Comparison of ENCODE assay signal across 9 mouse cellular contexts in the genomic region with DNA sequence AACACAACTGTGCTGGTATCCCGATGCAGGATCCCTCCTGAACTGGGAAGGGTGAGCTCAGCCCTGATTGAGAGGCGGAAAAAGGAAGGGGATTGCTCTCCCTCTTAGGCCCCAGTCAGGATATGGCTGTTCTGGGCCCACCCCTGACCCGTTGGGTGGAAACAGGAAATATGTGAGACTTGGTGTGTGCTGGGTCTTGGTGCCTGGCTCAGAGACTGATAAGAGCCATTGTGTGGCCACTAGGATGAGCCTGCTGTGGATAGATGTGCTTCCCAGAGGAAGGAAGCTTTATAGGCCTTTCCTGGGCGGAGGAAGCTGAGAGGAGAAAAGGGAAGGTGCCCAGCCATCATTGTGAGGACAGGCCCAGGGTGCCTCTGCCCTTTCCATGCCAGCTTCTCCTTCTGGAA. TPM values are rescaled to one million over a fixed set of nuclear protein-coding genes. Genes with fewer than 3 reads are reported as not detected.
DNase-seq lines count a peak whose midpoint lies in the region; ATAC-seq and TF ChIP-seq lines count a peak whose summit lies in the region.
"Had no signal": no experiment of that assay in that cellular context is flagged by ENCODE, and none has a peak within 500 bp of the region (broad histone marks: within the 10 kb centered on the region; RNA-seq: fewer than 3 reads in every experiment).

No protein-coding gene starts in this region.

- no peaks in the 10 kb centered on the region for H3K27me3 ChIP-seq in heart, embryonic 14.5 days (ENCODE audit: control insufficient read depth, insufficient read depth, low read length)
- peaks cover 18% of the 10 kb centered on the region for H3K27me3 ChIP-seq in midbrain, embryonic 15.5 days (replicated peaks)

- peaks cover 5% of the 10 kb centered on the region; the same call in 1 of the 2 replicates for H3K36me3 ChIP-seq in heart, embryonic 14.5 days (ENCODE audit: control insufficient read depth, insufficient read depth, low read length)
- no peaks in the 10 kb centered on the region for H3K36me3 ChIP-seq in midbrain, embryonic 15.5 days (replicated peaks)

- no peak overlapping the region for H3K4me2 ChIP-seq in heart, embryonic 14.5 days (ENCODE audit: low read length)
- no peak overlapping the region for H3K4me2 ChIP-seq in midbrain, embryonic 15.5 days

- ATAC-seq in heart, embryonic 14.5 days (ENCODE audit: insufficient number of reproducible peaks, insufficient read depth, low FRiP score, low read depth) = peak; percentile 18; the same call in 1 of the 2 replicates
- no peak for ATAC-seq in midbrain, embryonic 15.5 days (replicated peaks)

- no peaks in the 10 kb centered on the region for H3K9me3 ChIP-seq in heart, embryonic 14.5 days (ENCODE audit: control insufficient read depth, low read length)
- H3K9me3 ChIP-seq in midbrain, embryonic 15.5 days = no peaks in the 10 kb centered on the region

- 50% methylated on average over 4 of the region's 4 CpGs for WGBS in heart, embryonic 14.5 days
- WGBS in midbrain, embryonic 15.5 days = 84% methylated on average over 4 of the region's 4 CpGs

- TF ChIP-seq CTCF in layer of hippocampus, adult 2 months (conservative IDR thresholded peaks at IDR 0.05) = no peak

- H3K4me1 ChIP-seq in heart, embryonic 14.5 days (ENCODE audit: control insufficient read depth in 2 of 2, insufficient read depth in 2 of 2, low read length in 2 of 2) = peaks cover 35 to 36% of the 10 kb centered on the region in 2 experiments
- peaks cover 24% of the 10 kb centered on the region for H3K4me1 ChIP-seq in midbrain, embryonic 15.5 days

- no peak overlapping the region; the same call in 1 of the 2 replicates for H3K9ac ChIP-seq in heart, embryonic 14.5 days (ENCODE audit: low read length)
- H3K9ac ChIP-seq in midbrain, embryonic 15.5 days = no peak overlapping the region

- no peak for DNase-seq in layer of hippocampus, adult 2 months (ENCODE audit: low spot score in 2 of 2)
- DNase-seq in layer of hippocampus, adult 8-10 months (ENCODE audit: low spot score in 2 of 2) = no peak
- peak; percentile 55 to 83 for DNase-seq in kidney, postnatal 25 days
- peak; percentile 66 to 83 for DNase-seq in lung, postnatal 4 days
- DNase-seq in right cerebral cortex, postnatal 4 days = no peak
- no peak for DNase-seq in frontal cortex, postnatal 14 days (ENCODE audit: low spot score in 2 of 2)
- DNase-seq: cerebellum, adult 2 months had no signal

- peak overlapping the region; percentile 71 for H3K27ac ChIP-seq in layer of hippocampus, adult 2 months
- H3K27ac ChIP-seq in heart, embryonic 14.5 days (replicated peaks in 1 of 2; ENCODE audit: control insufficient read depth in 1 of 2, insufficient read depth in 1 of 2, low read depth in 2 of 2, low read length in 2 of 2) = peak overlapping the region; percentile 85 to 94
- H3K27ac ChIP-seq in midbrain, embryonic 15.5 days = no peak overlapping the region

- H3K4me3 ChIP-seq in layer of hippocampus, adult 2 months = no peak overlapping the region
- no peak overlapping the region for H3K4me3 ChIP-seq in heart, embryonic 14.5 days (ENCODE audit: control insufficient read depth in 1 of 2, insufficient read depth in 1 of 2, low read depth in 1 of 2, low read length in 2 of 2)
- no peak overlapping the region for H3K4me3 ChIP-seq in midbrain, embryonic 15.5 days

RNA-seq across cellular contexts. Expression of a gene that starts 1.1 kb away (rescaled TPM):
- 10 to 100 TPM; 16.5 to 19.9 TPM for total RNA-seq in layer of hippocampus, adult 2 months (2021)
- total RNA-seq in layer of hippocampus, adult 8-10 months (2022) = 10 to 100 TPM; 17.0 to 24.3 (median 20.5) TPM
- polyA plus RNA-seq in heart, embryonic 14.5 days (2014; fragmentation: Nextera tagmentation; extraction: Ambion mirVana) = 47.5 and 49.6 TPM in 2 replicates
- polyA plus RNA-seq in midbrain, embryonic 15.5 days (2015; fragmentation: Nextera tagmentation; extraction: Ambion mirVana) = 9.4 and 9.8 TPM in 2 replicates

RNA-seq across cellular contexts. Expression of a gene that starts 18.4 kb away (rescaled TPM):
- total RNA-seq in layer of hippocampus, adult 2 months (2021) = 10 to 100 TPM; 49.4 to 50.4 TPM
- total RNA-seq in layer of hippocampus, adult 8-10 months (2022) = 10 to 100 TPM; 45.1 to 54.5 (median 50.2) TPM
- 29.4 and 30.7 TPM in 2 replicates for polyA plus RNA-seq in heart, embryonic 14.5 days (2014; fragmentation: Nextera tagmentation; extraction: Ambion mirVana)
- 45.1 and 47.0 TPM in 2 replicates for polyA plus RNA-seq in midbrain, embryonic 15.5 days (2015; fragmentation: Nextera tagmentation; extraction: Ambion mirVana)

RNA-seq across cellular contexts. Expression of a gene that starts 29.9 kb away (rescaled TPM):
- 100 to 1,000 TPM; 123 to 136 TPM for total RNA-seq in layer of hippocampus, adult 2 months (2021)
- 100 to 1,000 TPM; 111 to 128 (median 120) TPM for total RNA-seq in layer of hippocampus, adult 8-10 months (2022)
- 86.0 and 88.2 TPM in 2 replicates for polyA plus RNA-seq in heart, embryonic 14.5 days (2014; fragmentation: Nextera tagmentation; extraction: Ambion mirVana)
- polyA plus RNA-seq in midbrain, embryonic 15.5 days (2015; fragmentation: Nextera tagmentation; extraction: Ambion mirVana) = 117 and 118 TPM in 2 replicates

Comparison
In these comparisons a context has a peak if more than half of its experiments do, and no peak if none do; other contexts are left out.
1. DNase-seq: peak in kidney, postnatal 25 days (2 of 2) and lung, postnatal 4 days (2 of 2); none in layer of hippocampus, adult 2 months (0 of 2), layer of hippocampus, adult 8-10 months (0 of 2), right cerebral cortex, postnatal 4 days (single experiment) and frontal cortex, postnatal 14 days (0 of 2).